Mouse (Mus musculus) naive thymus-derived CD4-positive, alpha-beta T cell, adult 2 months (primary cell): ENCODE data around the gene Adarb2.
"Not testable (repeated sequence)": the region's sequence is repeated elsewhere in the genome, so short reads cannot be mapped to it uniquely, and the experiment has no call there.

Experiments used
- DNase-seq: peaks from one replicate; pipeline ENCODE4 v3.0.0-alpha.2; 2011; ENCODE audit warnings: low read depth

Adarb2 gene

GRCm38 (mm10) chr13:8587447-8587846 is 384.8 kb downstream of the Adarb2 start:
- DNase-seq, result no peak

- no peak for DNase-seq
Observed at GRCm38 (mm10) chr13:8590460-8590859, 387.8 kb downstream of the Adarb2 start.

GRCm38 (mm10) chr13:8596977-8597646 is 394.4 kb downstream of the Adarb2 start:
- no peak for DNase-seq

- no peak for DNase-seq
Observed at GRCm38 (mm10) chr13:8597647-8598017, 395.0 kb downstream of the Adarb2 start.

GRCm38 (mm10) chr13:8605645-8606044 is 403.0 kb downstream of the Adarb2 start:
- DNase-seq, result no peak

GRCm38 (mm10) chr13:8608040-8608439 is 405.4 kb downstream of the Adarb2 start:
- no peak for DNase-seq

GRCm38 (mm10) chr13:8608918-8609317 is 406.3 kb downstream of the Adarb2 start:
- DNase-seq, result not testable (repeated sequence)

GRCm38 (mm10) chr13:8610956-8611355 is 408.3 kb downstream of the Adarb2 start:
- no peak for DNase-seq

GRCm38 (mm10) chr13:8612618-8613391 is 410.1 kb downstream of the Adarb2 start:
- DNase-seq, result no peak

GRCm38 (mm10) chr13:8616685-8617084 is 414.0 kb downstream of the Adarb2 start:
- DNase-seq, result no peak

- no peak for DNase-seq
Observed at GRCm38 (mm10) chr13:8622263-8622662, 419.6 kb downstream of the Adarb2 start.

GRCm38 (mm10) chr13:8629565-8629964 is 426.9 kb downstream of the Adarb2 start:
- no peak for DNase-seq

GRCm38 (mm10) chr13:8631618-8632017 is 429.0 kb downstream of the Adarb2 start:
- no peak for DNase-seq

GRCm38 (mm10) chr13:8632072-8632471 is 429.4 kb downstream of the Adarb2 start:
- no peak for DNase-seq

GRCm38 (mm10) chr13:8633385-8634337 is 431.0 kb downstream of the Adarb2 start:
- DNase-seq, result no peak

- no peak for DNase-seq
Observed at GRCm38 (mm10) chr13:8642084-8642483, 439.4 kb downstream of the Adarb2 start.

GRCm38 (mm10) chr13:8643920-8644319 is 441.3 kb downstream of the Adarb2 start:
- no peak for DNase-seq

GRCm38 (mm10) chr13:8644805-8645679 is 442.4 kb downstream of the Adarb2 start:
- DNase-seq, result no peak

GRCm38 (mm10) chr13:8649261-8649660 is 446.6 kb downstream of the Adarb2 start:
- DNase-seq, result no peak

GRCm38 (mm10) chr13:8664615-8665240 is 462.1 kb downstream of the Adarb2 start:
- no peak for DNase-seq

GRCm38 (mm10) chr13:8677174-8677573 is 474.5 kb downstream of the Adarb2 start:
- no peak for DNase-seq
